Mouse (Mus musculus) embryonic facial prominence, embryonic 12.5 days (tissue): ENCODE data around the gene Gng12. TPM values are rescaled to one million over a fixed set of nuclear protein-coding genes. Genes with fewer than 3 reads are reported as not detected.
"Not testable (repeated sequence)": the region's sequence is repeated elsewhere in the genome, so short reads cannot be mapped to it uniquely, and the experiment has no call there.

ENCODE experiments used
- ATAC-seq: fragments of 200-750 bp; cut with Nextera tagmentation; 2 replicates; pipeline ENCODE4 v1.8.0; 2017; ENCODE audit not compliant: insufficient number of reproducible peaks, insufficient read depth, low FRiP score, low TSS enrichment
- H3K27ac ChIP-seq: fragments of 300-500 bp; sonication (generic); 2 replicates; pipeline ENCODE4 v1.5.1; 2016; ENCODE audit warnings: mild to moderate bottlenecking
- H3K27me3 ChIP-seq: fragments of 300-500 bp; sonication (generic); 2 replicates; pipeline ENCODE4 v1.6.1; 2016; ENCODE audit warnings: mild to moderate bottlenecking, moderate library complexity
- H3K36me3 ChIP-seq: fragments of 300-500 bp; sonication (generic); 2 replicates; pipeline ENCODE4 v1.6.1; 2016; ENCODE audit warnings: mild to moderate bottlenecking
- H3K4me1 ChIP-seq: fragments of 300-500 bp; sonication (generic); 2 replicates; pipeline ENCODE4 v1.6.1; 2016
- H3K4me2 ChIP-seq: fragments of 300-500 bp; sonication (generic); replicated peaks from 2 replicates; pipeline ENCODE4 v1.6.1; 2016; ENCODE audit warnings: mild to moderate bottlenecking, moderate library complexity
- H3K4me3 ChIP-seq: fragments of 300-500 bp; sonication (generic); 2 replicates; pipeline ENCODE4 v1.5.1; 2016; ENCODE audit warnings: mild to moderate bottlenecking
- H3K9ac ChIP-seq: fragments of 300-500 bp; sonication (generic); 2 replicates; pipeline ENCODE4 v1.6.1; 2016; ENCODE audit warnings: mild to moderate bottlenecking, moderate library complexity
- H3K9me3 ChIP-seq: fragments of 300-500 bp; sonication (generic); 2 replicates; pipeline ENCODE4 v1.6.1; 2016; ENCODE audit warnings: mild to moderate bottlenecking, moderate library complexity
- WGBS: fragments of 180-500 bp; shearing (Covaris S2); methylation state at CpG from one replicate; pipeline ENCODE4 v1.1.7; 2016; 5-methylcytosine and 5-hydroxymethylcytosine counted together
- polyA plus RNA-seq: library from polyadenylated mRNA; unstranded; fragments of >200 nt; fragmentation: Nextera tagmentation; extraction: Ambion mirVana; gene quantifications from 2 replicates; pipeline ENCODE4 v1.2.1, GENCODE M21; 2016

Gng12 gene
- polyA plus RNA-seq, 1 experiment from 2014 or later, result 55.7 TPM

GRCm38 (mm10) chr6:66962582-66963043 lies 66.4 kb downstream of the Gng12 start:
- H3K4me2 ChIP-seq, result no peak overlapping the region
- H3K4me3 ChIP-seq, result no peak overlapping the region
- no peak overlapping the region for H3K27ac ChIP-seq
- H3K36me3 ChIP-seq, result no peaks in the 10 kb centered on the region
- no peak overlapping the region for H3K9ac ChIP-seq
- no peaks in the 10 kb centered on the region for H3K4me1 ChIP-seq
- H3K27me3 ChIP-seq, result no peaks in the 10 kb centered on the region
- 33% methylated on average over 2 of the region's 2 CpGs for WGBS
- H3K9me3 ChIP-seq, result no peaks in the 10 kb centered on the region
- no peak for ATAC-seq

DNA sequence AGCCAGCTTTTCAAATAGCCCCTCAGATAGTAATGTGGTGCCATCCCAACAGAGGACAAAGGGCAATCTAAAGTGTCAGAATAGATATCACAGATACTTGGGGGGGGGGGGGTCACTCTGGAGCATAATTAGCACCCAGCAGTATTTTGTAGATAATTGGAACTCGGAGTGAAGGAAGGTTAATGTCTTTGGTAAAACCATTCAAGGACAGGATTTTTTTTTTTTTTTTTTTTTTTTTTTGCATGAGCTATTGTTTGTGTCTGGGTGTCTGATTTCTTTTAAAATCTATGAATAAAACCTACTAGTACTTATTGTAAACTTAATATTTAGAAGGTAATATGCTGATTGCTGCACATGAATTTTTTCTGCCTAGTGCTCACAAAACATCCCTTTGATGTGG lies 66.9 kb downstream of the Gng12 start:
- no peak overlapping the region for H3K4me2 ChIP-seq
- 67% methylated on average over 1 of the region's 1 CpGs for WGBS
- no peak overlapping the region for H3K27ac ChIP-seq
- no peaks in the 10 kb centered on the region for H3K4me1 ChIP-seq
- H3K9me3 ChIP-seq, result no peaks in the 10 kb centered on the region
- no peaks in the 10 kb centered on the region for H3K27me3 ChIP-seq
- H3K9ac ChIP-seq, result no peak overlapping the region
- no peaks in the 10 kb centered on the region for H3K36me3 ChIP-seq
- no peak overlapping the region for H3K4me3 ChIP-seq
- no peak for ATAC-seq

DNA sequence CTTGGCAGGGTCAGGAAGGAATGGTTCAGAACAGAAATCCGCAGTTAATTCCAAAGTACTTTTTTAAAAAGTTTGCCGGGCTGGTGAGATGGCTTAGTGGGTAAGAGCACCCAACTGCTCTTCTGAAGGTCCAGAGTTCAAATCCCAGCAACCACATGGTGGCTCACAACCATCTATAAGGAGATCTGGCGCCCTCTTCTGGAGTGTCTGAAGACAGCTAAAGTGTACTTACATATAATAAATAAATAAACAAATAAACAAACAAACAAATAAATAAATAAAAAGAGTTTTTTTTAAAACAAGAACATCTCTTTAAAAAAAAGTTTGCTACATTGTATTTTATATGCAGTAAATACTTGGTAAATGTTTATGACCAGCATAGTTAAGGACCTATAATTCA lies 67.5 kb downstream of the Gng12 start:
- H3K9me3 ChIP-seq, H3K4me2 ChIP-seq, ATAC-seq, H3K27me3 ChIP-seq, H3K27ac ChIP-seq, H3K4me1 ChIP-seq, H3K36me3 ChIP-seq, H3K4me3 ChIP-seq, H3K9ac ChIP-seq: not testable (repeated sequence)
- WGBS, result 81% methylated on average over 3 of the region's 3 CpGs

DNA sequence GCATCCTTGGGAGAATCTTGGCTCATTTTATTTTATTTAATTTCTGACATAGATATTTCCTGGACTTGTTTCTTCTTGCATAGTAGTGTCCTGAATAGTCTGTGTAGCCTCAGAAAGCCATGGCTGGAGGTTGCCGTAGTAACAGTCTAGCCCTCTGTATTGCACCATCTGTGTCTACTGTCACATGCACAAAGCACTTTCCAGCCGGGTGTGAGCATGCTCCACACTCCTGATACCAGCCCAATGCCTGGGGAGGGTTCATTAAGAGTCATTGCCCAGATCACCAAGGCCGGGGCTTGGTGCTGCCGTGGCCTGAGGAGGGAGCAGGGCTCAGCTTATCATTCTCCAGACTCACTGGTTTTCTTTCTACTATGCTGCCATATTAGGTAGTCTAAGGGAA lies 68.0 kb downstream of the Gng12 start:
- Histone ChIP-seq H3K27ac (no peak overlapping the region), H3K36me3 (no peaks in the 10 kb centered on the region), H3K27me3 (no peaks in the 10 kb centered on the region), H3K9me3 (no peaks in the 10 kb centered on the region), H3K4me1 (no peaks in the 10 kb centered on the region), H3K4me2 (no peak overlapping the region), H3K4me3 (no peak overlapping the region), H3K9ac (no peak overlapping the region)
- ATAC-seq, result peak; percentile 36; the same call in 1 of the 2 replicates
- WGBS, result 81% methylated on average over 4 of the region's 4 CpGs

- Histone ChIP-seq H3K27ac (no peak overlapping the region), H3K4me1 (no peaks in the 10 kb centered on the region), H3K27me3 (no peaks in the 10 kb centered on the region), H3K4me2 (no peak overlapping the region), H3K4me3 (no peak overlapping the region), H3K9me3 (no peaks in the 10 kb centered on the region), H3K9ac (no peak overlapping the region), H3K36me3 (no peaks in the 10 kb centered on the region)
- 86% methylated on average over 4 of the region's 4 CpGs for WGBS
- ATAC-seq, result no peak
These were observed 69.0 kb downstream of the Gng12 start for GRCm38 (mm10) chr6:66965203-66965602.

GRCm38 (mm10) chr6:66967788-66968187 lies 71.6 kb downstream of the Gng12 start:
- no peaks in the 10 kb centered on the region for H3K9me3 ChIP-seq
- no peak for ATAC-seq
- H3K9ac ChIP-seq, result no peak overlapping the region
- H3K36me3 ChIP-seq, result no peaks in the 10 kb centered on the region
- H3K4me3 ChIP-seq, result no peak overlapping the region
- no peak overlapping the region for H3K27ac ChIP-seq
- no peak overlapping the region for H3K4me2 ChIP-seq
- peaks cover under 1% of the 10 kb centered on the region; the same call in 1 of the 2 replicates for H3K4me1 ChIP-seq
- 52% methylated on average over 2 of the region's 2 CpGs for WGBS
- H3K27me3 ChIP-seq, result no peaks in the 10 kb centered on the region

- Histone ChIP-seq H3K4me3 (no peak overlapping the region), H3K36me3 (no peaks in the 10 kb centered on the region), H3K9me3 (no peaks in the 10 kb centered on the region), H3K9ac (no peak overlapping the region), H3K4me2 (no peak overlapping the region), H3K27ac (no peak overlapping the region), H3K4me1 (peaks cover 6% of the 10 kb centered on the region), H3K27me3 (no peaks in the 10 kb centered on the region)
- WGBS, result 47% methylated on average over 3 of the region's 3 CpGs
- ATAC-seq, result no peak
These were observed 73.2 kb downstream of the Gng12 start for GRCm38 (mm10) chr6:66969446-66969845.

GRCm38 (mm10) chr6:66972300-66972699 lies 76.1 kb downstream of the Gng12 start:
- no peak overlapping the region for H3K4me2 ChIP-seq
- H3K27me3 ChIP-seq, result no peaks in the 10 kb centered on the region
- H3K27ac ChIP-seq, result no peak overlapping the region
- H3K4me3 ChIP-seq, result no peak overlapping the region
- 69% methylated on average over 8 of the region's 8 CpGs for WGBS
- peaks cover 6% of the 10 kb centered on the region for H3K4me1 ChIP-seq
- H3K9ac ChIP-seq, result no peak overlapping the region
- H3K36me3 ChIP-seq, result no peaks in the 10 kb centered on the region
- ATAC-seq, result no peak
- no peaks in the 10 kb centered on the region for H3K9me3 ChIP-seq

DNA sequence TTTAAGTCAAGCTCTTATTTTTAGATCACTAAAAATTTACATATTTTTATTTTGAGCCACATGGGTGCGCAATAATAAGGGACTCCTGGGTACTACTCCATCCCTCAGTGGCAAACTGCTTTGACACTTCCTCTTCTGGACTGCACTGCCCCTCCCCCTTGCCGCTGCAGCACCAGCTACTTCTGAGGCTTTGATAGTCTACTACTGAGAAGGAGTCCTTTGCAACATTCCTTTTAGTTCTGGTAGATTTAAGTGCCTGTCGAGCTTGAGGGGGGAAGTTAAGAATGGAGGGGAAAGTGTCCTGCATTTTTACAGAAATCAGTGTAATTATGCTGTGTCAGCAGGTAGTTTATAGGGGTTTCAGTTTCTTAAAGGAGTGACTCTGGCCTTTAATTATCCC lies 77.0 kb downstream of the Gng12 start:
- Histone ChIP-seq H3K36me3 (no peaks in the 10 kb centered on the region), H3K4me1 (peaks cover 6% of the 10 kb centered on the region), H3K9me3 (no peaks in the 10 kb centered on the region), H3K4me3 (no peak overlapping the region), H3K4me2 (no peak overlapping the region), H3K27ac (no peak overlapping the region), H3K27me3 (no peaks in the 10 kb centered on the region), H3K9ac (no peak overlapping the region)
- 17% methylated on average over 3 of the region's 3 CpGs for WGBS
- no peak for ATAC-seq

GRCm38 (mm10) chr6:66975522-66975921 lies 79.3 kb downstream of the Gng12 start:
- WGBS, result 83% methylated on average over 4 of the region's 4 CpGs

DNA sequence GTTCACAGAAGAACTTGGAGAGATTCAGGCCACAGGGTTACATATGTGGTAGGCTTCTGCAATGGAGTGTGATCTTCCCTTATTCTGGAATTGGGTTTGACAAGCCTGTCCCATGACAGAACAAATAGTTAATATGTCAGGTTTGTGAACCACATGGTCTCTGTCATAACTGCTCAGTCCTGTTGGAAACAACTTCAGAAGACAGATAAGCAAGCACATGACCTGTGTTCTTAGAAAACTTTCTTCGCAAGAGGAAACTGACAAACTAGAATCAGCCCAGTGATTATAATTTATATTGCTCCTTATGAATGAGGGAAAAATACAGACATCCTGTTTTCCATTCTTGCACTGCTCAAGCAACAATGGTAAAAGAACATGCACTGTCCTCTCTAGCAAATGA lies 83.0 kb downstream of the Gng12 start:
- Histone ChIP-seq H3K27me3 (no peaks in the 10 kb centered on the region), H3K36me3 (no peaks in the 10 kb centered on the region), H3K9me3 (no peaks in the 10 kb centered on the region), H3K4me1 (no peaks in the 10 kb centered on the region), H3K27ac (no peak overlapping the region), H3K9ac (no peak overlapping the region), H3K4me3 (no peak overlapping the region), H3K4me2 (no peak overlapping the region)
- ATAC-seq, result no peak
- WGBS, result 96% methylated on average over 1 of the region's 1 CpGs

More at GRCm38 (mm10) chr6:66975522-66975921, 79.3 kb downstream of the Gng12 start:
- H3K27ac ChIP-seq, result no peak overlapping the region
- ATAC-seq, result no peak
- H3K9ac ChIP-seq, result no peak overlapping the region
- no peaks in the 10 kb centered on the region for H3K9me3 ChIP-seq
- H3K4me1 ChIP-seq, result peaks cover 6% of the 10 kb centered on the region
- no peaks in the 10 kb centered on the region for H3K36me3 ChIP-seq
- H3K4me2 ChIP-seq, result no peak overlapping the region
- H3K4me3 ChIP-seq, result no peak overlapping the region
- H3K27me3 ChIP-seq, result no peaks in the 10 kb centered on the region

DNA sequence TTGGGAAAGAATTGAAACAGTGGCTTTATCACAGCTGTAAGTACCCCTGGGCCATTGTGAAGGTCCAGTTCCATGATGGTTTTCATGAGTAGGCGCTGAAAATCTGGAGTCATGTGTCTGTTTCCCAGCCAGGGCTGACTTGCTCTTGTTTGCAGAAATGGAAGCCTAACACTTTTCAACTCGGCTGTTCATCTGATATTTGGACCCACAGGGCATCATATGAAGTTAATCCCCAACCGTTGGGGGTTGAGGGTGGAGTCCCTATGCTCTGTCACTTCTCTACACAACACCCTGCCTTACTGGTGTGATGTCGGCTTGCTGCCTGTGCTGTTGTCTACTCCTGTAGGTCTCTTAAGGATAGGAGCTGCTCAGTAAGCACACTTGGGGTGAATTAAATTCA lies 83.8 kb downstream of the Gng12 start:
- H3K27me3 ChIP-seq, result no peaks in the 10 kb centered on the region
- no peaks in the 10 kb centered on the region for H3K36me3 ChIP-seq
- 78% methylated on average over 4 of the region's 4 CpGs for WGBS
- 0 out of 2 replicates have a peak, but pooled peaks cover under 1% of the 10 kb centered on the region for H3K4me1 ChIP-seq
- no peak for ATAC-seq
- no peak overlapping the region for H3K4me2 ChIP-seq
- no peak overlapping the region for H3K4me3 ChIP-seq
- H3K27ac ChIP-seq, result no peak overlapping the region
- H3K9me3 ChIP-seq, result no peaks in the 10 kb centered on the region
- no peak overlapping the region for H3K9ac ChIP-seq

- H3K4me2 ChIP-seq, result no peak overlapping the region
- no peak overlapping the region for H3K4me3 ChIP-seq
- no peak overlapping the region for H3K9ac ChIP-seq
- 0 out of 2 replicates have a peak, but pooled peaks cover 4% of the 10 kb centered on the region for H3K4me1 ChIP-seq
- H3K27me3 ChIP-seq, result no peaks in the 10 kb centered on the region
- no peak for ATAC-seq
- H3K36me3 ChIP-seq, result no peaks in the 10 kb centered on the region
- no peaks in the 10 kb centered on the region for H3K9me3 ChIP-seq
- WGBS, result 92% methylated on average over 3 of the region's 3 CpGs
- H3K27ac ChIP-seq, result no peak overlapping the region
These were observed 85.2 kb downstream of the Gng12 start for GRCm38 (mm10) chr6:66981366-66981765.
